Mouse (Mus musculus) heart, embryonic 11.5 days (tissue): ENCODE data around the gene R3hdm4. TPM values are rescaled to one million over a fixed set of nuclear protein-coding genes. Genes with fewer than 3 reads are reported as not detected.

Source experiments
- ATAC-seq: fragments of 200-750 bp; cut with Nextera tagmentation; replicated peaks from 2 replicates; pipeline ENCODE4 v1.8.0; 2017; ENCODE audit warnings: moderate library complexity; ENCODE audit not compliant: insufficient number of reproducible peaks, low FRiP score, low TSS enrichment
- H3K27ac ChIP-seq: fragments of 300-500 bp; sonication (generic); 2 replicates; pipeline ENCODE4 v1.5.1; 2014; ENCODE audit warnings: mild to moderate bottlenecking, low read depth, low read length
- H3K27me3 ChIP-seq: fragments of 300-500 bp; sonication (generic); 2 replicates; pipeline ENCODE4 v1.6.1; 2014; ENCODE audit warnings: mild to moderate bottlenecking, low read length, mixed read lengths; ENCODE audit not compliant: control insufficient read depth, insufficient read depth
- H3K36me3 ChIP-seq: fragments of 300-500 bp; sonication (generic); 2 replicates; pipeline ENCODE4 v1.6.1; 2014; ENCODE audit warnings: mild to moderate bottlenecking, low read length, moderate library complexity, mixed read lengths; ENCODE audit not compliant: control insufficient read depth, insufficient read depth
- H3K4me1 ChIP-seq: fragments of 300-500 bp; sonication (generic); 2 replicates; pipeline ENCODE4 v1.6.1; 2014; ENCODE audit warnings: low read length; ENCODE audit not compliant: control insufficient read depth, insufficient read depth
- H3K4me2 ChIP-seq: fragments of 300-500 bp; sonication (generic); 2 replicates; pipeline ENCODE4 v1.6.1; 2014; ENCODE audit warnings: mild to moderate bottlenecking, moderate library complexity
- H3K4me3 ChIP-seq: fragments of 300-500 bp; sonication (generic); 2 replicates; pipeline ENCODE4 v1.5.1; 2014; ENCODE audit warnings: low read depth, low read length
- H3K9ac ChIP-seq: fragments of 300-500 bp; sonication (generic); 2 replicates; pipeline ENCODE4 v1.6.1; 2014; ENCODE audit warnings: mild to moderate bottlenecking, low read depth, low read length, moderate library complexity
- H3K9me3 ChIP-seq: fragments of 300-500 bp; sonication (generic); replicated peaks from 2 replicates; pipeline ENCODE4 v1.6.1; 2016; ENCODE audit warnings: low read length; ENCODE audit not compliant: control insufficient read depth
- WGBS: fragments of 180-500 bp; shearing (Covaris S2); extraction: QIAGEN DNeasy Blood & Tissue Kit; methylation state at CpG from one replicate; pipeline ENCODE4 v1.1.7; 2014; ENCODE audit not compliant: insufficient replicate concordance; 5-methylcytosine and 5-hydroxymethylcytosine counted together
- polyA plus RNA-seq: library from polyadenylated mRNA; unstranded; fragments of >200 nt; fragmentation: Nextera tagmentation; extraction: Ambion mirVana; gene quantifications from 2 replicates; pipeline ENCODE4 v1.2.1, GENCODE M21; 2014

The R3hdm4 gene
- polyA plus RNA-seq, 1 experiment from 2014 or later, result 87.6 TPM

GRCm38 (mm10) chr10:79929967-79930825 is 9.2 kb upstream of the R3hdm4 start:
- Histone ChIP-seq H3K27me3 (no peaks in the 10 kb centered on the region), H3K36me3 (peaks cover 16% of the 10 kb centered on the region), H3K9ac (0 out of 2 replicates have a peak overlapping the region, but pooled peaks have one; percentile 64), H3K4me2 (peak overlapping the region; percentile 90), H3K27ac (no peak overlapping the region), H3K4me1 (peaks cover 60% of the 10 kb centered on the region), H3K9me3 (no peaks in the 10 kb centered on the region), H3K4me3 (no peak overlapping the region)
- WGBS, result 90% methylated on average over 18 of the region's 18 CpGs
- no peak for ATAC-seq

- Histone ChIP-seq H3K4me3 (peak overlapping the region; percentile 98), H3K27me3 (no peaks in the 10 kb centered on the region), H3K4me2 (peak overlapping the region; percentile 90), H3K9ac (peak overlapping the region; percentile 64; the same call in 1 of the 2 replicates), H3K4me1 (peaks cover 52% of the 10 kb centered on the region), H3K36me3 (peaks cover 16% of the 10 kb centered on the region), H3K9me3 (no peaks in the 10 kb centered on the region), H3K27ac (peak overlapping the region; percentile 98)
- ATAC-seq, result no peak
- WGBS, result 17% methylated on average over 9 of the region's 9 CpGs
Measured at GRCm38 (mm10) chr10:79928907-79929701, 8.1 kb upstream of the R3hdm4 start.

- ATAC-seq, result no peak
- WGBS, result 0% methylated on average over 29 of the region's 29 CpGs
- H3K4me1 ChIP-seq, result peaks cover 43% of the 10 kb centered on the region
- peaks cover 6% of the 10 kb centered on the region for H3K27me3 ChIP-seq
- peak overlapping the region; percentile 96 for H3K9ac ChIP-seq
- no peaks in the 10 kb centered on the region for H3K9me3 ChIP-seq
- peaks cover 10% of the 10 kb centered on the region; the same call in 1 of the 2 replicates for H3K36me3 ChIP-seq
- peak overlapping the region; percentile 90 for H3K4me2 ChIP-seq
- peak overlapping the region; percentile 98 for H3K4me3 ChIP-seq
- H3K27ac ChIP-seq, result peak overlapping the region; percentile 98
Measured at GRCm38 (mm10) chr10:79928030-79928694, 7.2 kb upstream of the R3hdm4 start.

- ATAC-seq, result peak; percentile 24; the same call in 1 of the 2 replicates
- Histone ChIP-seq H3K27ac (peak overlapping the region; percentile 98), H3K27me3 (peaks cover 12% of the 10 kb centered on the region), H3K36me3 (peaks cover 10% of the 10 kb centered on the region; the same call in 1 of the 2 replicates), H3K9ac (peak overlapping the region; percentile 96), H3K4me2 (peak overlapping the region; percentile 90), H3K4me3 (peak overlapping the region; percentile 98), H3K9me3 (no peaks in the 10 kb centered on the region), H3K4me1 (peaks cover 36% of the 10 kb centered on the region)
- WGBS, result under 1% methylated on average over 54 of the region's 54 CpGs
Measured at GRCm38 (mm10) chr10:79927324-79928029, 6.5 kb upstream of the R3hdm4 start.

GRCm38 (mm10) chr10:79926491-79927323 is 5.7 kb upstream of the R3hdm4 start, which contains the start of gene Arid3a:
Gene Arid3a, plus strand, starts transcription at chr10:79927043.
- H3K27me3 ChIP-seq, result peaks cover 20% of the 10 kb centered on the region
- under 1% methylated on average over 63 of the region's 63 CpGs for WGBS
- peak; percentile 81 for ATAC-seq
- peak within 1 kb of the TSS; percentile 98 for H3K27ac ChIP-seq
- peak within 1 kb of the TSS; percentile 98 for H3K4me3 ChIP-seq
- H3K4me1 ChIP-seq, result peaks cover 30% of the 10 kb centered on the region
- 0 out of 2 replicates have a peak, but pooled peaks cover 2% of the 10 kb centered on the region for H3K36me3 ChIP-seq
- H3K9me3 ChIP-seq, result no peaks in the 10 kb centered on the region
- peak within 1 kb of the TSS; percentile 90 for H3K4me2 ChIP-seq
- peak within 1 kb of the TSS; percentile 96 for H3K9ac ChIP-seq

GRCm38 (mm10) chr10:79925785-79926490 is 4.9 kb upstream of the R3hdm4 start:
- Histone ChIP-seq H3K4me1 (peaks cover 31% of the 10 kb centered on the region), H3K27ac (peak overlapping the region; percentile 98), H3K9me3 (no peaks in the 10 kb centered on the region), H3K4me2 (peak overlapping the region; percentile 90), H3K36me3 (no peaks in the 10 kb centered on the region), H3K9ac (peak overlapping the region; percentile 96), H3K27me3 (peaks cover 28% of the 10 kb centered on the region), H3K4me3 (peak overlapping the region; percentile 98)
- 10% methylated on average over 15 of the region's 15 CpGs for WGBS
- ATAC-seq, result no peak
